Mouse (Mus musculus): ENCODE measurements around the gene Dnmt3a. TPM values are rescaled to one million over a fixed set of nuclear protein-coding genes. Genes with fewer than 3 reads are reported as not detected.

Gene Dnmt3a
- polyA plus RNA-seq, 1 experiment from 2014 or later = 114 TPM

DNA sequence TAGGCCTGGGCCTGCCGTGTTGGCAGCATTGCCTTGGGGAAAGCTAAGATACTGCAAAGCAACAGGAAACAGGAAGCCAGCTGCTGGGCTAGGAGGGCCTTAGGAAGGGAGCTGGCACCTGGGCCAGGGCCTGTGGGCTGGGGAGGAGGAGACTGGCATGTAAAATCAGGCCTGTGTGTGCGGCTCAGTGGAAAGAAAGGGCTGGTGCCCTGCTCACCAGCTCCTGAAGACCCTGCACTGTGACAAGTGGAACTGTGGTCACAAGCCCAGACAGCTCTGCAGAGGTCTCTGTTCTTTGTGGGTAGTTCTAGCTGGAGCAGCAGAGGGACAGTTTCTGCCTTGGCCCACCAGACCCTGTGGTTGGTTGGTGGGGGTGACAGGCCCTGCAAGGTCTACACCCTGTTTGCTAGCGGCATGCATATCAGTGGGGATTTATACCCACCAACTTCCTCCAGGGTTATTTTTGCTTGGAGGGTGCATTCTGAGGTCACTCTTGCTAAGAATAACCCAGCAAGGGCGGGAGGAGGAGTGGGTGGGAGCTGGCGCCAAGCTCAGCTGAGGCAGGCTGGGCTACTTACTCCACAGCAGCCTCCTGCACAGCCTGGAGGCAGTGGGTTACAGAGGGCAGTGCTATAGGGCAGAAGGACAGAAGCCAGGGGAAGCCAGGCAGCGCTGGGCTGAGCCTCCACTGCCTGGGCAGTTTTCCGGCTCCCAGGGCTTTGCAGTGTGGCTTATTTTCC is 50.1 kb downstream of the Dnmt3a start:
- Histone ChIP-seq H3K27ac (replicated peaks) (peak overlapping the region; percentile 75), H3K9ac (no peak overlapping the region), H3K4me3 (replicated peaks) (no peak overlapping the region), H3K36me3 (peaks cover 41% of the 10 kb centered on the region), H3K4me1 (peaks cover 21% of the 10 kb centered on the region), H3K4me2 (replicated peaks) (no peak overlapping the region), H3K9me3 (replicated peaks) (no peaks in the 10 kb centered on the region), H3K27me3 (no peaks in the 10 kb centered on the region)
- WGBS = 32% methylated on average over 7 of the region's 7 CpGs
- peak; percentile 84 for ATAC-seq (ENCODE audit: insufficient number of reproducible peaks, low FRiP score, low TSS enrichment, low read depth)

DNA sequence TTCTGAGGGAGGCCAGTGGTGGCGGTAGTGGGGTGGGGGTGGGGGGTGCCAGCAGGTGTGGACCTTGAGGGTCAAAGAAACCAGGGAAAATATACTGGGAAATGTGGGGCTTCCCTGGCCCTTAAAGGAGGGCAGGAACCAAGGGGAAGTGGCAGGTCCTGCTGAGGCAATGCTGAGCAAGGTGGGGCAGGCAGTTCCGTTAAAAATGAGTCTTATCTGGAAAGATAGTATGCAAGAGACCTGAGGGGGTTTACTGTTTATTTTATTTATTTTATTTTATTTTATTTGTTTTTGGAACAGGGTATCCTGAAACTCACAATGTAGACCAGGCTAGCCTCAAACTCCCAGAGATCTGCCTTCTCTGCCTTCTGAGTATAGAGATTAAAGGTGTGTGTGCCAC is 50.9 kb downstream of the Dnmt3a start:
- H3K4me1 ChIP-seq = peaks cover 21% of the 10 kb centered on the region
- H3K27me3 ChIP-seq = no peaks in the 10 kb centered on the region
- no peak overlapping the region for H3K4me2 ChIP-seq (replicated peaks)
- WGBS = 66% methylated on average over 2 of the region's 2 CpGs
- no peak overlapping the region for H3K4me3 ChIP-seq (replicated peaks)
- H3K36me3 ChIP-seq = peaks cover 41% of the 10 kb centered on the region
- H3K9ac ChIP-seq = no peak overlapping the region
- no peak for ATAC-seq (ENCODE audit: insufficient number of reproducible peaks, low FRiP score, low TSS enrichment, low read depth)
- H3K9me3 ChIP-seq (replicated peaks) = no peaks in the 10 kb centered on the region
- peak overlapping the region; percentile 75; the same call in 1 of the 2 replicates for H3K27ac ChIP-seq (replicated peaks)

DNA sequence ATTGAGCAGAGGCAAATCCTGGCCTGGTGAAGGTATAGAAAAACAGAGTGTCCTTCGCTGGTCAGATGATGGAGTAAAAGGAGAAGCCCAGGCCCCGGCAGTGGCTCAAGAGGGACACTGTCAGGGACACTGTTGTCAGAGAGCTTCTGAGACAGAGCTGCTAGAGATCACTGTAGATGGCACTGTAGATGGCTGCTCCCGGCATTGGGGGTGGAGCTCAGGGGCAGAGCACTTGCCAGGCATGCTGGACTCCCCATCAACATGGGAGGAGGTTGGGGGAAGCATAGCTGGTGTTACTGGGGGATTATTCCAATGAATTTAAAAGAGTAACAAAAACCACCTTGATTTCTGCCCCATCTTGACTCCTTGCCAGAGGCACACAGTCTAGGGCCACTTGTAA is 51.4 kb downstream of the Dnmt3a start:
- Histone ChIP-seq H3K4me3 (replicated peaks) (no peak overlapping the region), H3K4me2 (replicated peaks) (no peak overlapping the region), H3K9ac (no peak overlapping the region), H3K36me3 (peaks cover 46% of the 10 kb centered on the region), H3K27me3 (no peaks in the 10 kb centered on the region), H3K4me1 (peaks cover 21% of the 10 kb centered on the region), H3K27ac (replicated peaks) (no peak overlapping the region), H3K9me3 (replicated peaks) (no peaks in the 10 kb centered on the region)
- ATAC-seq (ENCODE audit: insufficient number of reproducible peaks, low FRiP score, low TSS enrichment, low read depth) = no peak
- 68% methylated on average over 3 of the region's 3 CpGs for WGBS

DNA sequence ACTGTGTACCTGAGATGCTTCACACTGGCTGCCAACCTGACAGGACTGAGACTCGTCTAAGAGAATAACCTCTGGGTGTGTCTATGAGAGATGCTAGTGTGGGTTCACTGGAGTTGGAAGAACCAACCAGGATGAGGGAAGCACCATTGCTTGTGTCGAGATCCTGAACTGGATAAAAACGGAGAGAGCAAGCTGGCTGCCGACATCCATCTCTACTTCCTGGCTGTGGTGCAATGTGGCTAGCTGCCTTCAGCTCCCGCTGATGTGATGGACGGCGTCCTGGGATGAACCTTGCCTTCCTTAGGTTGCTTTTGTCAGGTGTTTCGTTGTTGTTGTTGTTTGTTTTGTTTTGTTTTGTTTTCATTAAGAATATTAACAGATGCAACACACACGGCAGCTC is 52.0 kb downstream of the Dnmt3a start:
- Histone ChIP-seq H3K27ac (replicated peaks) (no peak overlapping the region), H3K4me2 (replicated peaks) (no peak overlapping the region), H3K4me1 (peaks cover 21% of the 10 kb centered on the region), H3K4me3 (replicated peaks) (no peak overlapping the region), H3K9me3 (replicated peaks) (no peaks in the 10 kb centered on the region), H3K9ac (no peak overlapping the region), H3K27me3 (no peaks in the 10 kb centered on the region), H3K36me3 (peaks cover 49% of the 10 kb centered on the region)
- WGBS = 80% methylated on average over 9 of the region's 9 CpGs
- no peak for ATAC-seq (ENCODE audit: insufficient number of reproducible peaks, low FRiP score, low TSS enrichment, low read depth)

DNA sequence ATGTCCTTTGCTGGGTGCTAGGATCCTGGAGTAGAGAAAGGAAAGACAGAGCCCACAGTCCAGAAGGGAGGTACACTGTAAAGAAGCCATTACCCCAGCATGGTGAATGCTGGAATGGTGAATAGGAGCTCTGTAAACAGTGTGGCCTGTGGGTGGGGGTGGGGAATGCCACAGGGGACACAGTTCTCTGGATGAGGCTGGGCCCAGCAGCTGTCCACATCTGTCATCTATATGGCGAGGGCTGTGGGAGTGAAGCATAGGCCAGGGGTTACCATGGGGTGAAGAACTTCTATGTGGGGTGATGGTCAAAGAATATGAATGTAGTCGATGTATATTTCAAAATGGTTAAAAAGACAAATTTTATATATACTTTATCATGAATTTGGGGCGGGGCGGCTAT is 52.9 kb downstream of the Dnmt3a start:
- H3K4me2 ChIP-seq (replicated peaks) = no peak overlapping the region
- ATAC-seq (ENCODE audit: insufficient number of reproducible peaks, low FRiP score, low TSS enrichment, low read depth) = no peak
- WGBS = 87% methylated on average over 4 of the region's 4 CpGs

DNA sequence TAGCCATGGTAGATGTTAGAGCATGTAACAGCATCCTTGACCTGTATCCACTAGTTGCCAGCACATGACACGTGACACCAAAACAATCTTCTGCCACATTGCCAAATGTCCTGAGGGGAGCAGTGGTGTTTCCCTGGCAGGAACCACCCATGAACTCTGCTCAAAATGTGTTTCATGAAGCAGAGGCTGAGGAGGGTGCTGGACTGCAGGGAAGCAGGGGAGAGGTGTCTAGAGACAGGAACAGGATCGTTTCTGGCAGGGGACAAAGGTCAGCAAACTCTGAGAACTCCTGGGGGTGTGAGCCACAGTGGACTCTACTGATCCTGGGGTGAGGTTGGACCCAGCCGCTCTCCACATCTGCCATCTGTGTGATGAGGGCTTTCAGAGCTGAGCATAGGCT is 53.7 kb downstream of the Dnmt3a start:
- H3K36me3 ChIP-seq = peaks cover 48% of the 10 kb centered on the region
- H3K4me2 ChIP-seq (replicated peaks) = no peak overlapping the region
- no peak overlapping the region for H3K27ac ChIP-seq (replicated peaks)
- H3K27me3 ChIP-seq = no peaks in the 10 kb centered on the region
- 47% methylated on average over 3 of the region's 3 CpGs for WGBS
- no peak for ATAC-seq (ENCODE audit: insufficient number of reproducible peaks, low FRiP score, low TSS enrichment, low read depth)
- H3K9ac ChIP-seq = no peak overlapping the region
- H3K4me1 ChIP-seq = peaks cover 21% of the 10 kb centered on the region
- H3K4me3 ChIP-seq (replicated peaks) = no peak overlapping the region
- H3K9me3 ChIP-seq (replicated peaks) = no peaks in the 10 kb centered on the region

More for the DNA sequence above, 52.9 kb downstream of the Dnmt3a start:
- peaks cover 21% of the 10 kb centered on the region for H3K4me1 ChIP-seq
- H3K9ac ChIP-seq = no peak overlapping the region
- no peak overlapping the region for H3K4me3 ChIP-seq (replicated peaks)
- no peak overlapping the region for H3K27ac ChIP-seq (replicated peaks)
- no peaks in the 10 kb centered on the region for H3K27me3 ChIP-seq
- H3K36me3 ChIP-seq = peaks cover 46% of the 10 kb centered on the region
- no peaks in the 10 kb centered on the region for H3K9me3 ChIP-seq (replicated peaks)

DNA sequence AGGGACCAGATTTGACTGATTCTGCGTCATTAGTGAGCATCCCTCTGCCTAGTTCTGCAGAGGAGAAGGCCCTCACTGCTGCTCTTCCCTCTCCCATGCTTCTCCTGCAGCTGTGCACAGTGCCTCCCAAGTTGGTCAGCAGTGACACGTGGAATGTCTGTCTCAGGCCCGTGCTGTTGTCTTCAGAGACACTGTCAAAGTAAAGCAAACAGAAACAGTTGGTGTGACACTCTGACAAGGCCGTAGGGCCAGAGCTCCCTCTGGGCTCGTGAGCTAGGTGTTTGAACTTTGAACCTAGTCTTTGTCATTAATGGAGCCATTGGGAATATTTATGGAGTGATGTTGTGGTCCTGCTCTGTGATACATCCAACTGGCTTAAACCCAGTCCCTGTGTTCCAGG is 54.2 kb downstream of the Dnmt3a start:
- WGBS = 71% methylated on average over 5 of the region's 5 CpGs
- no peak for ATAC-seq (ENCODE audit: insufficient number of reproducible peaks, low FRiP score, low TSS enrichment, low read depth)

DNA sequence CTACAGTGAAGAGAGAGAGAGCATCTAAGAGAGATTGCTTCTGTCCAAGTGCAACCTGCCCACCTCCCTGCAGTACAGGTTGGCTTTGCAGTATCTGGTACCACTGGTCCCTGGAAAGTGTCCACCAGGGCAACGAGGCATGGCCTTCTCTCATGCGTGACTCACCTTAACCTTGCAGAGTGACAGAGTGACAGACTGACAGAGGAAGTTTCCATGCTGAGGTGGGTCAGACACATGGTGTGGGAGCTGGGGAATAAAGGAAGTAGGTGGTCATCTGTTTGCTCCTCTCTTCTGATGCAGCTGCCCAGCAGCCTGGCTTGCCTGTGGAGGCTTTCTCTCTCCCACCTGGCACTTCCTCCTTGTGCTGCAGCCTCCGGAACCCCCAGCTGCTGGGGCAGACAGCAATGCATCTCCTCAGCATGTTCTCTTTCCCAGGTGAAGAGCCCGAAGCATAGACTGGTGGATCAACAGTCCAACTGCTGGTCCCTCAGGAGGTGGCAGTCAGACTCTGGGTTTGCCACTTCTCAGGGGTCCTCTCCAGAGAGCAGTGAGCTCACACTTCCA is 55.9 kb downstream of the Dnmt3a start:
- no peak for ATAC-seq (ENCODE audit: insufficient number of reproducible peaks, low FRiP score, low TSS enrichment, low read depth)
- Histone ChIP-seq H3K36me3 (peaks cover 67% of the 10 kb centered on the region), H3K9ac (no peak overlapping the region), H3K27me3 (no peaks in the 10 kb centered on the region), H3K4me3 (replicated peaks) (no peak overlapping the region), H3K4me1 (peaks cover 4% of the 10 kb centered on the region), H3K27ac (replicated peaks) (no peak overlapping the region), H3K9me3 (replicated peaks) (no peaks in the 10 kb centered on the region), H3K4me2 (replicated peaks) (no peak overlapping the region)
- 84% methylated on average over 4 of the region's 4 CpGs for WGBS

More for the DNA sequence above, 54.2 kb downstream of the Dnmt3a start:
- H3K27ac ChIP-seq (replicated peaks) = no peak overlapping the region
- peaks cover 17% of the 10 kb centered on the region for H3K4me1 ChIP-seq
- no peak overlapping the region for H3K9ac ChIP-seq
- H3K4me3 ChIP-seq (replicated peaks) = no peak overlapping the region
- H3K4me2 ChIP-seq (replicated peaks) = no peak overlapping the region
- peaks cover 50% of the 10 kb centered on the region for H3K36me3 ChIP-seq
- no peaks in the 10 kb centered on the region for H3K9me3 ChIP-seq (replicated peaks)
- H3K27me3 ChIP-seq = no peaks in the 10 kb centered on the region

DNA sequence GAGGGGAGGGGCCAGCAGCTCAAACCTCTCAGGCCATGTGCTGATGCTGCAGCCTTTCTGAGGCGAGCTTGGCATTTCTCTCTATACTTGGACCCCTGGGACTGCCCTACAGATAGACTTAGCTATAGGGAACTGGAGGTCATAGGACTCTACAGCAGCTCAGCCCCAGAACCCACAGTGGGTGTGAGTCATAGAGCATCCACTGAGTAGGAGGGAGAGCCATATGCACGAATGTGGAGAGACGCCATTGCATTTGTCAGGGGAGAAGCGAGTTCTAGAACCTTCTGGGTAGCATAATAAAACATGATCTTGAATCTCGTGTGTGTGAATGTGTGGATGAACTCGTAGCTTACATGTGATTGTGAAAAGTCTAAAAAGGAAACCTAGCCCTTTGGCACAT is 56.4 kb downstream of the Dnmt3a start:
- ATAC-seq (ENCODE audit: insufficient number of reproducible peaks, low FRiP score, low TSS enrichment, low read depth) = no peak
- Histone ChIP-seq H3K27me3 (no peaks in the 10 kb centered on the region), H3K4me3 (replicated peaks) (no peak overlapping the region), H3K36me3 (peaks cover 65% of the 10 kb centered on the region), H3K27ac (replicated peaks) (no peak overlapping the region), H3K4me2 (replicated peaks) (no peak overlapping the region), H3K9ac (no peak overlapping the region), H3K9me3 (replicated peaks) (no peaks in the 10 kb centered on the region), H3K4me1 (peaks cover 4% of the 10 kb centered on the region)
- WGBS = 85% methylated on average over 6 of the region's 6 CpGs

DNA sequence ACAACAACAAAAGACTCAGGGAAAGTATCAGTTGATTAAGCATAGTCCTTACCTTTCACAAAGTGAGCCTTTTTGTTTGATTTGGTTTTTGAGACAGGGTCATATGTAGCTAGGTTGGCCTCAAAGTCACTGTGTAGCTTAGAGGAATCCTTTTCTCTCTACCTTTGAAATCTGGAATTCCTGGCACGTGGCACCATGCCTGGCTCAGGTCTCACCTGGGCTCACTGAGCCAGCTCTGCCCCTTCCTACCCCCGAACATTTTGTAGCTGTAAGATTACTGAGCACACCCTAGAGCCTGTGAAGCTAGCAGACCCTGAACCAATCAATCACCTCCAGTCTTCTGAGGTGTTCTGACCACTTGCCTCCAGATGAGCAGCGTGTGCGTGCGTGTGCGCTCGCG is 58.4 kb downstream of the Dnmt3a start:
- 93% methylated on average over 8 of the region's 8 CpGs for WGBS

DNA sequence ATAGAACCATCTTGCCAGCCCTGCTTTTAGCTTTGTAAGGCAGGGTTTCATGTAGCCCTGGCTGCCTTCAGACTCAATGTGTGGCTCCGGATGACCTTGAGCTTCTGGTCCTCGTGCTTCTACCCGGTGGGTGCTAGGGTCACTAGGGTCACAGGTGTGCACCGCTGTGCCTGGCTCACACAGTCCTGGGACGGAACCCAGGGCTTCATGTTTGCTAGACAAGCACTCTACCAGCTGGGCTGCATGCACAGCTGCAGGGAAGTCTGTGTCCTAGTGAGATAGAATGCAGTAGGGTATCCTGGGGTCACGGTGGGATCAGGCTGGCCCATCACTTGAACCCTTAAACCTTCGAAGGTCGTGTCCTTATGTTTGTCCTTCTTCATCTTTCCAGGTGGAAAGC is 59.8 kb downstream of the Dnmt3a start:
- Histone ChIP-seq H3K9me3 (replicated peaks) (no peaks in the 10 kb centered on the region), H3K4me3 (replicated peaks) (no peak overlapping the region), H3K27me3 (no peaks in the 10 kb centered on the region), H3K4me2 (replicated peaks) (no peak overlapping the region), H3K4me1 (peaks cover 14% of the 10 kb centered on the region), H3K27ac (replicated peaks) (no peak overlapping the region), H3K36me3 (peaks cover 69% of the 10 kb centered on the region), H3K9ac (no peak overlapping the region)
- WGBS = 82% methylated on average over 8 of the region's 8 CpGs
- no peak for ATAC-seq (ENCODE audit: insufficient number of reproducible peaks, low FRiP score, low TSS enrichment, low read depth)

More for the DNA sequence above, 58.4 kb downstream of the Dnmt3a start:
- Histone ChIP-seq H3K4me1 (peaks cover 7% of the 10 kb centered on the region; the same call in 1 of the 2 replicates), H3K36me3 (peaks cover 69% of the 10 kb centered on the region), H3K9ac (no peak overlapping the region), H3K9me3 (replicated peaks) (no peaks in the 10 kb centered on the region), H3K4me3 (replicated peaks) (no peak overlapping the region), H3K27me3 (no peaks in the 10 kb centered on the region), H3K27ac (replicated peaks) (no peak overlapping the region), H3K4me2 (replicated peaks) (no peak overlapping the region)
- ATAC-seq (ENCODE audit: insufficient number of reproducible peaks, low FRiP score, low TSS enrichment, low read depth) = no peak
